Mouse (Mus musculus) olfactory bulb, adult 2 months (tissue): Measurements from ENCODE around the gene Dab2ip.

Experiments
- CTCF ChIP-seq: fragments of 200-500 bp; IDR thresholded peaks from 2 replicates; pipeline ENCODE4 v1.5.1; 2012; ENCODE audit warnings: low read depth, mild to moderate bottlenecking, low read length, moderate library complexity; ENCODE audit not compliant: insufficient read depth
- POLR2A ChIP-seq: fragments of 200-500 bp; IDR thresholded peaks from 2 replicates; pipeline ENCODE4 v1.6.1; 2012; ENCODE audit warnings: mild to moderate bottlenecking, low read depth, low read length, moderate library complexity; ENCODE audit not compliant: insufficient read depth

GRCm38 (mm10) chr2:35719230-35720005 lies 161.4 kb downstream of the Dab2ip start:
- TF ChIP-seq CTCF = no peak
- TF ChIP-seq POLR2A = no peak
